Mouse (Mus musculus) neural tube, embryonic 13.5 days (tissue): ENCODE measurements around the gene Rpl9-ps1. TPM values are rescaled to one million over a fixed set of nuclear protein-coding genes. Genes with fewer than 3 reads are reported as not detected.

Experiments
- ATAC-seq: fragments of 200-750 bp; cut with Nextera tagmentation; 2 replicates; pipeline ENCODE4 v1.8.0; 2017; ENCODE audit warnings: low read depth, mild to moderate bottlenecking, moderate TSS enrichment, moderate library complexity
- H3K27ac ChIP-seq: fragments of 300-500 bp; sonication (generic); replicated peaks from 2 replicates; pipeline ENCODE4 v1.5.1; 2015; ENCODE audit warnings: moderate library complexity, mild to moderate bottlenecking, inconsistent platforms
- H3K27me3 ChIP-seq: fragments of 300-500 bp; sonication (generic); 2 replicates; pipeline ENCODE4 v1.6.1; 2015; ENCODE audit warnings: mild to moderate bottlenecking, inconsistent platforms
- H3K36me3 ChIP-seq: fragments of 300-500 bp; sonication (generic); 2 replicates; pipeline ENCODE4 v1.6.1; 2015; ENCODE audit warnings: mild to moderate bottlenecking, inconsistent platforms
- H3K4me1 ChIP-seq: fragments of 300-500 bp; sonication (generic); replicated peaks from 2 replicates; pipeline ENCODE4 v1.6.1; 2015; ENCODE audit warnings: inconsistent platforms
- H3K4me2 ChIP-seq: fragments of 300-500 bp; sonication (generic); 2 replicates; pipeline ENCODE4 v1.6.1; 2015; ENCODE audit warnings: inconsistent platforms, mild to moderate bottlenecking, moderate library complexity
- H3K4me3 ChIP-seq: fragments of 300-500 bp; sonication (generic); 2 replicates; pipeline ENCODE4 v1.5.1; 2015; ENCODE audit warnings: mild to moderate bottlenecking, inconsistent platforms
- H3K9ac ChIP-seq: fragments of 300-500 bp; sonication (generic); 2 replicates; pipeline ENCODE4 v1.6.1; 2015; ENCODE audit warnings: moderate library complexity, mild to moderate bottlenecking, inconsistent platforms
- H3K9me3 ChIP-seq: fragments of 300-500 bp; sonication (generic); 2 replicates; pipeline ENCODE4 v1.6.1; 2016; ENCODE audit warnings: inconsistent platforms
- WGBS: fragments of 180-500 bp; shearing (Covaris S2); methylation state at CpG from one replicate; pipeline ENCODE4 v1.1.7; 2015; 5-methylcytosine and 5-hydroxymethylcytosine counted together
- polyA plus RNA-seq: library from polyadenylated mRNA; unstranded; fragments of >200 nt; fragmentation: Nextera tagmentation; extraction: Ambion mirVana; gene quantifications from 2 replicates; pipeline ENCODE4 v1.2.1, GENCODE M21; 2015

Gene Rpl9-ps1
- polyA plus RNA-seq, 1 experiment from 2014 or later = not detected

GRCm38 (mm10) chr11:83640141-83640540, 5.3 kb downstream of the Rpl9-ps1 start:
- WGBS = 87% methylated on average over 5 of the region's 5 CpGs
- no peaks in the 10 kb centered on the region for H3K4me1 ChIP-seq
- H3K9me3 ChIP-seq = no peaks in the 10 kb centered on the region
- no peaks in the 10 kb centered on the region for H3K27me3 ChIP-seq
- no peak overlapping the region for H3K4me3 ChIP-seq
- no peak for ATAC-seq
- no peak overlapping the region for H3K4me2 ChIP-seq
- no peaks in the 10 kb centered on the region for H3K36me3 ChIP-seq
- H3K27ac ChIP-seq = no peak overlapping the region
- no peak overlapping the region for H3K9ac ChIP-seq

GRCm38 (mm10) chr11:83639533-83639932, 5.9 kb downstream of the Rpl9-ps1 start:
- 67% methylated on average over 3 of the region's 3 CpGs for WGBS
- Histone ChIP-seq H3K4me1 (no peaks in the 10 kb centered on the region), H3K27ac (no peak overlapping the region), H3K36me3 (no peaks in the 10 kb centered on the region), H3K27me3 (no peaks in the 10 kb centered on the region), H3K9ac (no peak overlapping the region), H3K4me2 (no peak overlapping the region), H3K9me3 (no peaks in the 10 kb centered on the region), H3K4me3 (no peak overlapping the region)
- ATAC-seq = no peak

DNA sequence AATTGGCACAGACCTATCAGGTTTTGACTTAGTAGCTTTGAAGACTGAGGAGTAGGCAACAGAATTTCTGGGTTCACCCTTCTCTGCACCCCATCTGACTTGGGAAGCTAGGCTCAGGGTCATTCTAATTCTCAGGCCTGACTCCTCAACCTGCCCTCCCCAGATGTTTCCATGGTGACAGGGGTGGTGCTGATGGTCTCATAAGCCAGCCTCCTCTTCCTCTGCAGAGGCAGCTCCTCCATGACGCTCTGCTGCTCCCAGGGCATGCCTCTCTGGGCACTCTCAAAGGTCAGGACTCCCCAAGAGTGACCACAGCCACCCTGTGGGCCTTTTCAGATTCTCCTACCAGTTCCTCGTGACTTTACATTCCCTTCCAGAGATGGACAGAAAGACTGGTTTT, 6.5 kb downstream of the Rpl9-ps1 start:
- Histone ChIP-seq H3K36me3 (no peaks in the 10 kb centered on the region), H3K27ac (no peak overlapping the region), H3K4me2 (no peak overlapping the region), H3K27me3 (no peaks in the 10 kb centered on the region), H3K9ac (no peak overlapping the region), H3K9me3 (no peaks in the 10 kb centered on the region), H3K4me1 (no peaks in the 10 kb centered on the region), H3K4me3 (no peak overlapping the region)
- 49% methylated on average over 2 of the region's 2 CpGs for WGBS
- ATAC-seq = no peak

- no peak overlapping the region for H3K9ac ChIP-seq
- H3K4me1 ChIP-seq = no peaks in the 10 kb centered on the region
- H3K4me3 ChIP-seq = no peak overlapping the region
- ATAC-seq = no peak
- 74% methylated on average over 1 of the region's 1 CpGs for WGBS
- H3K27ac ChIP-seq = no peak overlapping the region
- no peaks in the 10 kb centered on the region for H3K36me3 ChIP-seq
- no peaks in the 10 kb centered on the region for H3K27me3 ChIP-seq
- no peak overlapping the region for H3K4me2 ChIP-seq
- H3K9me3 ChIP-seq = no peaks in the 10 kb centered on the region
Observed at GRCm38 (mm10) chr11:83636742-83637235, 8.6 kb downstream of the Rpl9-ps1 start.

DNA sequence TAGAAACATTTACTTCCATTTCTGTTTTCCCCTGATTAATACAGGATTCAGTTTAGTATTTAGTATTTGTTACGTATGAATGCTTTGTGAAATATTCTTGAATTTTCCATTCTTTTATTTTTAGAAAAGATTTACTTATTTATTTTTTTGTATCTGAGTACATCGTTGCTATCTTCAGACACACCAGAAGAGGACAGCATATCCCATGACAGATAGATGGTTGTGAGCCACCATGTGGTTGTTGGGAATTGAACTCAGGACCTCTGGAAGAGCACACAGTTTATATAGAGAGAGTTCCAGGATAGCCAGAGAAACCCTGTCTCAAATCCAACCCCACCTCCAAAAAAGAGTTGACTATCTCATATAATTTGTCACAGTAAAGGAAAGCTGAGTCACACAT, 10.5 kb downstream of the Rpl9-ps1 start:
- no peaks in the 10 kb centered on the region for H3K36me3 ChIP-seq
- WGBS = 97% methylated on average over 2 of the region's 2 CpGs
- no peak for ATAC-seq

GRCm38 (mm10) chr11:83634425-83634824, 11.0 kb downstream of the Rpl9-ps1 start:
- Histone ChIP-seq H3K4me1 (no peaks in the 10 kb centered on the region), H3K9me3 (no peaks in the 10 kb centered on the region), H3K4me2 (no peak overlapping the region), H3K4me3 (no peak overlapping the region), H3K27ac (no peak overlapping the region), H3K27me3 (no peaks in the 10 kb centered on the region), H3K36me3 (no peaks in the 10 kb centered on the region), H3K9ac (no peak overlapping the region)
- no peak for ATAC-seq
- WGBS = 55% methylated on average over 4 of the region's 4 CpGs

More for the DNA sequence above, 10.5 kb downstream of the Rpl9-ps1 start:
- H3K4me3 ChIP-seq = no peak overlapping the region
- H3K9ac ChIP-seq = no peak overlapping the region
- no peaks in the 10 kb centered on the region for H3K4me1 ChIP-seq
- H3K27me3 ChIP-seq = no peaks in the 10 kb centered on the region
- no peaks in the 10 kb centered on the region for H3K9me3 ChIP-seq
- H3K4me2 ChIP-seq = no peak overlapping the region
- no peak overlapping the region for H3K27ac ChIP-seq

DNA sequence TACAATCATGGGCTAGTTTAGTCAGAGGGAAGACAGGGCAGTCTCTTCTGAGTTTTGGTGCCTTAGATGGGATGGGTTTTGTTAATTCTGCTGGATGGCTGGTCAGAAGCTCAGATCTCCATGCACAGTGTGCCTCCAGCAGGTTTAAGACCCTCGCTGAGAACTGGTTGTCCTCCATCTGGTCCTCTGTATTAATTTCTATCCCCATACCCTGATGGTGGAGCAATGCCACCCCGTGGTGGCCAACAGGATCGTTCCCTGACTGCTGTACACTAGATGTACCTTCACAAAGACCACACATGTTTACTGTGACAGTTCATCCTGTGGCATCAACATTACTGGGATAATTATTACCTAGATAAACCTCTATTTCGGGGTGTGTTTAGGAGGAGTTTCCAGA, 12.7 kb downstream of the Rpl9-ps1 start:
- WGBS = 75% methylated on average over 4 of the region's 4 CpGs
- no peak for ATAC-seq
- H3K36me3 ChIP-seq = no peaks in the 10 kb centered on the region

DNA sequence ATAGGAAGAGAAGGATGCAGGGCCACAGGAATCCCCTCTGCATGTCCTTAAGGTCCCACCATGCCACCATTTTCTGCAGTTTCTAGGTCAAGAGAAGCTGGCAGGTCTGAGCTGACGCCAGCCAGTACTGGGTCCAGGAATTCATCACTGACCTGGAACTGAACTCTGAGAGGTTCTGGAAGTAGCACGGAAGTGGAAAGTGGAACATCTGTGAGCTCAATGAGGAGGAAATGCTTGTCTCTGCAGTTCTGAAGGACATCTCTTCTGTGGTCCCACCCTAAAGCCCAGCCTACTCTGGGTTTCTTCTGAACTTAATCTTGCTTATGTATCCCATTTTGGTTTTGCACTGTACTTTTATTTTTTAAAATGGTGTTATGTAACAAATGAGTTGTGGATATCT, 14.4 kb downstream of the Rpl9-ps1 start:
- H3K4me2 ChIP-seq = no peak overlapping the region
- H3K9ac ChIP-seq = no peak overlapping the region
- H3K4me1 ChIP-seq = no peaks in the 10 kb centered on the region
- H3K4me3 ChIP-seq = no peak overlapping the region
- H3K27me3 ChIP-seq = no peaks in the 10 kb centered on the region
- H3K9me3 ChIP-seq = no peaks in the 10 kb centered on the region
- H3K36me3 ChIP-seq = no peaks in the 10 kb centered on the region
- ATAC-seq = no peak
- WGBS = 89% methylated on average over 2 of the region's 2 CpGs
- no peak overlapping the region for H3K27ac ChIP-seq

More for the DNA sequence above, 12.7 kb downstream of the Rpl9-ps1 start:
- no peak overlapping the region for H3K27ac ChIP-seq
- no peak overlapping the region for H3K9ac ChIP-seq
- no peaks in the 10 kb centered on the region for H3K4me1 ChIP-seq
- H3K9me3 ChIP-seq = no peaks in the 10 kb centered on the region
- no peak overlapping the region for H3K4me3 ChIP-seq
- H3K4me2 ChIP-seq = no peak overlapping the region
- no peaks in the 10 kb centered on the region for H3K27me3 ChIP-seq

DNA sequence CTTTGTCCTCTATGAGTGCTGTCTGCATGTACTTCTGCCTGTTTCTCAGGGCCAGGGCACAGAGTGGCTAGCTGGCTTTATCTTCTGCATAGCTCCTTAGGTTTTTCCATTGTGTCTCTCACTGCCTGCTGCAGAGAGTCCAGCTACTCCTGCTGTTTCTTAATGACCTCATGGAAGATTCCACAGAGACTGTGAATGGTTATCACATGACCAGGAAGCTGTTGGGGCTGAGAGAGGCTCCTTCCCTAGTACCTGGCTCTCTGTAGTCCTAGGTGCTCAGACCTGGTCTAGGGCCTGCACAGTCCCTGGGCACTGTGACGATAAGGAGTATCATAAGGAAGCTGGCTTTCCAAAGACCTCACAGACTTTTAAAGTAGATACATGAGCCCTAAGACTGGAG, 14.8 kb downstream of the Rpl9-ps1 start:
- Histone ChIP-seq H3K27ac (no peak overlapping the region), H3K4me1 (no peaks in the 10 kb centered on the region), H3K4me3 (no peak overlapping the region), H3K4me2 (no peak overlapping the region), H3K36me3 (no peaks in the 10 kb centered on the region), H3K9ac (no peak overlapping the region), H3K27me3 (no peaks in the 10 kb centered on the region), H3K9me3 (no peaks in the 10 kb centered on the region)
- ATAC-seq = no peak
- 94% methylated on average over 1 of the region's 1 CpGs for WGBS

DNA sequence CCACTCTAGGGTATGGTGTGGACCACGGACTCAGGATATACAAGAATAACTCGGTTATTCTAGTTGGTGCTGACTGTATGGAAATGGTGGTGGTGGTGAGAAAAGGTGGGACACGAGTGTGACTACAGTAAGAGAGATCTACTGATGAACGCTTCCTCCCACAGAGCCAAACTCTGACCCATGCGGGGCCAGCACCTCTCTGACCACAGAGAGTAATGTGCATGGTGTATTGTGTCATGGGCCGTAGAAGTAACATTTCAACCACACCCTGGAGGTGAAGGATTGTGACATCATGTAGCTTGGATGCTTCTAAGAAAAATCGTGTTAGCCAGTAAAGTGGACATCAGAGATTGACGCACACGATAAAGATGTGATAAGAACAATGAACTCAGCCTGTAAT, 16.6 kb downstream of the Rpl9-ps1 start:
- no peak for ATAC-seq
- Histone ChIP-seq H3K36me3 (no peaks in the 10 kb centered on the region), H3K9me3 (no peaks in the 10 kb centered on the region), H3K27ac (no peak overlapping the region), H3K4me3 (no peak overlapping the region), H3K4me2 (no peak overlapping the region), H3K9ac (no peak overlapping the region), H3K4me1 (no peaks in the 10 kb centered on the region), H3K27me3 (no peaks in the 10 kb centered on the region)
- 92% methylated on average over 9 of the region's 9 CpGs for WGBS

DNA sequence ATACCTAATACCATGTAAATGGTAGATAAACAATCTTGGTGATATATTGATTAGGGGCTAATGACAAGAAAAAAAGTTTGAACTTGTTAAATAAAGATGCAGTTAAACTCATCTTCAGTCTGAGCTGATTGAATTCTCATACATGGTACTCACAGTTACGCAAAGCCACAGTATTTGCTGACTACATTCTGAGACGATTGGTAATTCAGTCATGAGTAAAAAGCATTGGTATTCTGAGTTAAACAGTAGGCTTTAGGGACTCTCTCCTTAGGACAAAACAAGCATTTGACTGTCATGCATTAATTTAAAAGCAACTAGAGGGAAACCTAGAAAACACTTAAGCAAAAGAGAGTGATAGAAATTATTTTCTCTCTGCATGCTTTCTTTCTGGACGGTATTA, 21.8 kb downstream of the Rpl9-ps1 start:
- no peaks in the 10 kb centered on the region for H3K27me3 ChIP-seq
- H3K36me3 ChIP-seq = no peaks in the 10 kb centered on the region
- ATAC-seq = no peak
- no peak overlapping the region for H3K9ac ChIP-seq
- H3K27ac ChIP-seq = no peak overlapping the region
- no peak overlapping the region for H3K4me2 ChIP-seq
- H3K4me1 ChIP-seq = no peaks in the 10 kb centered on the region
- no peak overlapping the region for H3K4me3 ChIP-seq
- 90% methylated on average over 3 of the region's 3 CpGs for WGBS
- H3K9me3 ChIP-seq = no peaks in the 10 kb centered on the region

GRCm38 (mm10) chr11:83619037-83619436, 26.4 kb downstream of the Rpl9-ps1 start:
- Histone ChIP-seq H3K9ac (no peak overlapping the region), H3K27me3 (no peaks in the 10 kb centered on the region), H3K4me2 (no peak overlapping the region), H3K4me1 (no peaks in the 10 kb centered on the region), H3K27ac (no peak overlapping the region), H3K36me3 (no peaks in the 10 kb centered on the region), H3K9me3 (no peaks in the 10 kb centered on the region), H3K4me3 (no peak overlapping the region)
- WGBS = 94% methylated on average over 1 of the region's 1 CpGs
- no peak for ATAC-seq

DNA sequence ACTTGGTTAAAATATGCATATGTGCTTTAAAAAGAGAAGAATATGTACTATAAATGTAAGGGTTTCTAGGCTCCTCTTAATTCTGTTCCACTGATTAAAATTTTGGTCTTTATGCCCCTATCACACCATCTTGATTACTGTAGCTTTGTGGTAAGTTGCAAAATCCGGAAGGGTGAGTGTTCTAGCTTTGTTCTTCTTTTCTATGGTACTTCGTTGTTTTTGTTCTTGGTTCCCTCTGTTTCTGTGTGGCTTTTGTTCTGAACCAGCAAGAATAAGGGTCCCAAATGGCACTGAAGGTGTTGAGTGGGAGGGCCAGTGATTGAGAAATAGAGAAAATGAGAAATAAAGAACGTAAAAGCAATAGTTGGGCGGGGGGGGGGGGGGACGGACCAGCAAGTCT, 27.2 kb downstream of the Rpl9-ps1 start:
- 61% methylated on average over 5 of the region's 5 CpGs for WGBS

More for the DNA sequence above, 27.2 kb downstream of the Rpl9-ps1 start:
- Histone ChIP-seq H3K36me3 (no peaks in the 10 kb centered on the region), H3K27me3 (no peaks in the 10 kb centered on the region), H3K9me3 (no peaks in the 10 kb centered on the region), H3K27ac (no peak overlapping the region), H3K4me3 (no peak overlapping the region), H3K9ac (no peak overlapping the region), H3K4me2 (no peak overlapping the region), H3K4me1 (no peaks in the 10 kb centered on the region)
- no peak for ATAC-seq
